Mouse (Mus musculus) small intestine, adult 2 months (tissue): ENCODE data around the gene Cdk14. TPM values are rescaled to one million over a fixed set of nuclear protein-coding genes. Genes with fewer than 3 reads are reported as not detected.

ENCODE experiments used
- H3K27ac ChIP-seq: fragments of 200-500 bp; 2 replicates; pipeline ENCODE4 v1.5.1; 2012; ENCODE audit warnings: low read depth, low read length, control low read depth, inconsistent platforms; ENCODE audit not compliant: insufficient read depth
- H3K27me3 ChIP-seq: fragments of 200-500 bp; 2 replicates; pipeline ENCODE4 v1.6.1; 2012; ENCODE audit warnings: mild to moderate bottlenecking, moderate library complexity, low read length, inconsistent platforms; ENCODE audit not compliant: control insufficient read depth, insufficient read depth
- H3K36me3 ChIP-seq: fragments of 200-500 bp; 2 replicates; pipeline ENCODE4 v1.6.1; 2012; ENCODE audit warnings: mild to moderate bottlenecking, low read length, control low read depth, inconsistent platforms; ENCODE audit not compliant: control insufficient read depth, insufficient read depth
- H3K4me1 ChIP-seq: fragments of 200-500 bp; 2 replicates; pipeline ENCODE4 v1.6.1; 2012; ENCODE audit warnings: low read length, inconsistent platforms, mixed read lengths; ENCODE audit not compliant: control insufficient read depth, insufficient read depth, insufficient read length
- H3K4me3 ChIP-seq: fragments of 200-500 bp; 2 replicates; pipeline ENCODE4 v1.5.1; 2012; ENCODE audit warnings: low read depth, mild to moderate bottlenecking, control low read depth, inconsistent platforms, low read length, moderate library complexity
- CTCF ChIP-seq: fragments of 200-500 bp; IDR thresholded peaks from 2 replicates; pipeline ENCODE4 v1.5.1; 2012; ENCODE audit warnings: low read depth, mild to moderate bottlenecking, control low read depth, inconsistent platforms, low read length, moderate library complexity, mixed read lengths; ENCODE audit not compliant: insufficient replicate concordance, insufficient read length; ENCODE audit errors: extremely low read depth
- POLR2A ChIP-seq: fragments of 200-500 bp; IDR thresholded peaks from 2 replicates; pipeline ENCODE4 v1.6.1; 2012; ENCODE audit warnings: low read depth, mild to moderate bottlenecking, control low read depth, inconsistent platforms, low read length, moderate library complexity
- WGBS: fragments of 180-500 bp; shearing (Covaris S2); methylation state at CpG from one replicate; pipeline ENCODE4 v1.1.7; 2018; 5-methylcytosine and 5-hydroxymethylcytosine counted together
- polyA plus RNA-seq: library from polyadenylated mRNA; depleted of rRNA; stranded (reverse); fragments of >200 nt; gene quantifications from 2 replicates; pipeline ENCODE4 v1.2.3, GENCODE M21; 2012

Cdk14 gene
- polyA plus RNA-seq, 1 experiment: 0.37 TPM

DNA sequence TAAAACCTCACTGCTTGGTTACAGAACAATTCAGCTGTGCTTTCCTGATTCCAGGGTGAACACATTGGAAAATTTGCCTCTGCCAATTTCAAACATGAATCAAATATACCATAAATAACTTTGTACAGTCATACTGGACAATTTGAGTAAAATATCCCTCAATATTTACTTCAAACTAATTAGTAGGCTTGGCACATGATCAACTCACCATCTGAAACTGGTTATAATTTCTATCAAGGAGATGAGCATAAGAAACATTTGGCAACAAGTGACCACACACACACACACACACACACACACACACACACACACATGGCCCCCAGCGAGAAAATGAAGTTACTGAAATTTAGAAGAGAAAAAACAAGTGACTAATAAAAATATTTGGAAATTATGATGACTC, 304.6 kb downstream of the Cdk14 start:
- Histone ChIP-seq H3K27me3 (no peaks in the 10 kb centered on the region), H3K36me3 (no peaks in the 10 kb centered on the region), H3K4me3 (no peak overlapping the region), H3K4me1 (no peaks in the 10 kb centered on the region), H3K27ac (no peak overlapping the region)
- TF ChIP-seq POLR2A: no peak
- TF ChIP-seq CTCF: no peak
- 74% methylated on average over 1 of the region's 1 CpGs for WGBS

DNA sequence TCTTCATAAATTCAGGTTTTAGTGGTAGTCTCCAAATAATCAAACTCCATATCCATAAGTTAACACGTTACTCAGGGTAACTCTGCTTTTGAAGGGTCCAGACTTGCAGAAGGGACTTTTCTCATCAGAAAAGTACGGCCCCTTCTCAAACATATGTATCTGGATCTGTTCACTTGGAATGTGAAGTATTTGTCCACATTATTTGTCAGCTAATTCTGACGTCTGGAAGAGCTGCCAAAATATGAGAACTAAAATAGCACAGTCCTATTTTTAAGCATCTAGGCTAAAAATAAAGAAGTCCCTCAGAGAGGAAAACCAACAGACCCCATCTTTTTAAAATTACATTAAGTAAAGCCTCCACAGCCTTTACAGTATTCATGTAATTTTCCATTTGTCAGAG, 310.5 kb downstream of the Cdk14 start:
- H3K27ac ChIP-seq: no peak overlapping the region
- no peaks in the 10 kb centered on the region for H3K36me3 ChIP-seq
- 54% methylated on average over 3 of the region's 3 CpGs for WGBS

DNA sequence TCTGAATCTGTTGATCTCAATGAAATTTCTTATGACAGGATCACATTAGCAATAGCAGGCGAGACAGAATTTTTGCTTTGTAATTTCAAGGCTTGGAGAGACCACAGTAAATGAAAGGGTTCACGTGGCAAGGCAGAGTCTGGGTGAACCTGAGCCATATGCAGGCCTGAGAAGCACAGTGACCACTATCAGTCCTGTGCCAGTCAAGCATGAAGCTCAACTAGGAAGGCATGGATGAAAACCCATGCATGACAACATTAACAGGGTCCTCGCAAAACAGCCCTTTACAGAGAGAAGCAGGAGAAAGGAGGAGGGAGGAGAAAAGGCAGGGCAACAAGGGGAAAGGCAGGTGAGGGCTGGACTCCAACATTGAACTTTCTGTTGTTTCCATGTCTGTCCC, 311.1 kb downstream of the Cdk14 start:
- 86% methylated on average over 3 of the region's 3 CpGs for WGBS

More for the DNA sequence above, 310.5 kb downstream of the Cdk14 start:
- H3K27me3 ChIP-seq: no peaks in the 10 kb centered on the region
- H3K4me3 ChIP-seq: no peak overlapping the region
- no peak for TF ChIP-seq POLR2A
- no peak for TF ChIP-seq CTCF
- H3K4me1 ChIP-seq: no peaks in the 10 kb centered on the region

DNA sequence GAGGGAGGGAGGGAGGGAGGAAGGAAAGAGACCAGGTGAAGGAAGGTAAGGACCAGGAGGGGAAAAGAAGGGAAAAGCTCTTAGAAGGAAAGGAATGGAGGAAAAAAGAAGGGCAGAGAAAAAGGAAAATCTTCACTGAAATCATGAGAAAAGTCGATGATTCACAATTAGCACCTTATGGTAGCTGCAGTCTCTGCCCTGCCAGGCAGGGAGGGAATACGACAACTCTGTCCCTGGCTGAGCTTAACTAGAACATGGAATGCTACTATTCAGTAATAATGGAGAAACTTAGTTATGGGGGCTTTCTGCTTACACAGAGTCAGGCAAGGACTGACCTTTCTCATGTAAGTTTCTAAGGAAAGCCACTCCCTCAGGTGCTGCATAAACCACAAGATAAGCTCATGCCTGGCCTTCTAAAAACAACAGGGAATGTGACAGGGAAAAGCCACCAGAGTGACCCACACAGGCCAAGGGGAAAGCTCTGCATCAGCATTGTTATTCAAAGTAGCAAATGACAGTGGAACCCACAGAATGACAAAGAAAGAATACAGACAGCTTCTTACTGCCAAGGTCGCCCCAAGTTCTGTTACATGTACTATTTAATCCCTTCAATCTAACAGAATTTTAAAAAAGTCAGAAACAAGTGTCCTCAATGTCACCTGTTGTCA, 323.7 kb downstream of the Cdk14 start:
- Histone ChIP-seq H3K27me3 (no peaks in the 10 kb centered on the region), H3K36me3 (no peaks in the 10 kb centered on the region), H3K4me3 (no peak overlapping the region), H3K4me1 (no peaks in the 10 kb centered on the region), H3K27ac (no peak overlapping the region)
- TF ChIP-seq CTCF (no peak), POLR2A (no peak)
- WGBS: 79% methylated on average over 3 of the region's 3 CpGs

More for the DNA sequence above, 311.1 kb downstream of the Cdk14 start:
- Histone ChIP-seq H3K27ac (no peak overlapping the region), H3K4me3 (no peak overlapping the region), H3K4me1 (no peaks in the 10 kb centered on the region), H3K36me3 (no peaks in the 10 kb centered on the region), H3K27me3 (no peaks in the 10 kb centered on the region)
- no peak for TF ChIP-seq CTCF
- no peak for TF ChIP-seq POLR2A

DNA sequence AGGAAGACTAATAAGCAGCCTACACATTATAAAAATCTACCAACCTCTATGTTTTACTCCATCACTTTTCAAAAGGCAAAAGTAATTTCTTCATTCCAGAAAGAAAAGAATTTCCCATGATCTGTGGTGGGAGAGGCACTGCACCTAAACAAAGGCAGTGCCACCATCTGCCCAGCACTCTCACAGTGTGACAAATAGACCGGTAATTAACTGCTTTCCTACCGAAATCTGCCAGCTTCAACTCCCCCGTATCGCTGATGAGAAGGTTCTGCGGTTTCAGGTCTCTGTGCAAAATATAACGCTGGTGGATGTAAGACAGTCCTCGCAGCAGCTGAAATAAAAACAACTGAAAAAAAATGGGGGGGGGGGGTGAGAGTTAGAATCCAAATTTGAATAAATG, 327.4 kb downstream of the Cdk14 start:
- Histone ChIP-seq H3K4me3 (no peak overlapping the region), H3K36me3 (no peaks in the 10 kb centered on the region), H3K27ac (no peak overlapping the region), H3K4me1 (no peaks in the 10 kb centered on the region), H3K27me3 (no peaks in the 10 kb centered on the region)
- TF ChIP-seq POLR2A (no peak), CTCF (no peak)
- WGBS: 93% methylated on average over 7 of the region's 7 CpGs

DNA sequence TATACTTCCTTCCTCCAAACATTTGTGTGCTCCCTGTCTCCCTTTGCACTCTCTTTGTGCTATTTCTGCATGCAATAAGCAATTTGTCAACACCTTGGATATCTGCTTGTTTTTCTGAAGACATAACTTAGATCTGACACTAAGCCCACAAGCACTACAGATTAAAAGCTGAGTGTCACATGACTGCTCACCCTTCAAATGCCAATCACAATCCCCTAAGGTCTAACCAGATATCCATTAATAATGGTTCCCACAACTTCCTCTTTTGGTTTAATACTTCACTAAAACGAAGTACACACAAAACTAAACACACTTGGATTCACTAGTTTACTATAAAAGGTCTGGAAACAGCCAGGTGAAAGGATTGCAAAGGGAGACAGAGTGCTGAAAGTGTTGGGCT, 348.6 kb downstream of the Cdk14 start:
- WGBS: 34% methylated on average over 1 of the region's 1 CpGs
- Histone ChIP-seq H3K27ac (no peak overlapping the region), H3K27me3 (no peaks in the 10 kb centered on the region), H3K36me3 (no peaks in the 10 kb centered on the region), H3K4me3 (no peak overlapping the region), H3K4me1 (no peaks in the 10 kb centered on the region)
- no peak for TF ChIP-seq CTCF
- no peak for TF ChIP-seq POLR2A

DNA sequence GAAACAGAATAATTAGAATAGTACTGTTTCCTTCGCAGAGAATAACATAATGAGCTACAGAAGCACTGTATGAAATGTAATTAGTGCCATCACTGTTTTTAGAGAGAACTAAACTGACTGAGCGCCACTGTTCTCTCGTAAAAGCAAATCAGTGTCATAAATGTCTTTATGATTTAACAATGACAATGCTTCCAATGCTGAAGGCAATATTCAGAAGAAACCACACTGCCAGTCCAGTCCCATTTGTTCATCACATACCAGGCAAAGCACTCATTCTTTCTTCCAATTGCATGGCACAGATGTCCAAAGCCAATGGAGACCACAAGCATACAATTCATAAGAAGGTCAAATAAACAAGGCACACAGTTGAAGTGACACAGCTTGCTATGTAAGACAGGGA, 355.4 kb downstream of the Cdk14 start:
- Histone ChIP-seq H3K27ac (no peak overlapping the region), H3K36me3 (no peaks in the 10 kb centered on the region), H3K4me1 (no peaks in the 10 kb centered on the region), H3K4me3 (no peak overlapping the region), H3K27me3 (no peaks in the 10 kb centered on the region)
- TF ChIP-seq POLR2A (no peak), CTCF (no peak)
- WGBS: 81% methylated on average over 3 of the region's 3 CpGs
